ENCODE assay signal across 8 mouse cellular contexts in the genomic region with DNA sequence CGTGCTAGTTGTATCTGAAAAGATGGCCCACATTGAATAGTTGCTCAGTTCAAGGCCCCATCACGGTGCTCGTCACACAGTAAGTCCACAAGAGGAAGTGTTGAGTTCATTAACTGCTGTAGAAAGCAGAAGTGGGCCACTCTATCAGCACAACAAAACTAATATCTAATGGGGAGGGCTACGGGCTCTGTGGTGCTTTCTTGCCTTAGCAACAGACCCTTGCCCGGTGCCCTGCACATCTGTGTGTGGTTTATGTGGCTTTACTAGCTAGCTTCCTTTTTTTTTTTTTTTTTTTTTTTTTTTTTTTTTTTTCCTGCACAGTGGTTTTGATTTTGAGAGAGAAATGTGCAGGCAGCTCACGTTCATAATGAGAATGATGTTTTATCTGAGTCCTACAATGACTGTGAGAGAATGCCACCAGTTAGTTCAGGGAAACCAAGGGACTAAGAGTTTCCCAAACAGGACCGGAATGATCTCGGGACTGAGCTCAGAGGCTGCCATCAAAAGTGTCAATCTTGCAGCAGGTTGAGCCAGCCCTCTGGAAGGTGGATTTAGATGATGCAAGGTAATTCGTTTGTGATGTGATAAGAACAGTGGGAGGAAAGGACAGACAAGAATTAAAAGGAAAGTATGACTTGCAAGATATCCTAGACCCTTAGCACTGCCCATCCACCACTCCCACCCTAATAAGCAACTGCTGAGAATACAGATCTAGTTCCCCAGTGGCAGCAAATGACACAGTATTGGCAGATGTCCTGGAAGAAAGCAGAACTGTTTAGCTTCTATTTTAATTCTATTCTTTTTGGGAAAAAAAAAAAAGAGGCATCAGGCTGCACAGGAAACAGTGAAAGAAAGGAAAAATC. TPM values are rescaled to one million over a fixed set of nuclear protein-coding genes. Genes with fewer than 3 reads are reported as not detected.
DNase-seq lines count a peak whose midpoint lies in the region; ATAC-seq and TF ChIP-seq lines count a peak whose summit lies in the region.

No protein-coding gene starts in this region.

- H3K9me3 ChIP-seq in lung, embryonic 15.5 days = no peaks in the 10 kb centered on the region
- H3K9me3 ChIP-seq in heart, embryonic 11.5 days (replicated peaks; ENCODE audit: control insufficient read depth, low read length) = no peaks in the 10 kb centered on the region

- H3K4me1 ChIP-seq in lung, embryonic 15.5 days = peaks cover 19% of the 10 kb centered on the region
- H3K4me1 ChIP-seq in lung, adult 2 months (ENCODE audit: control insufficient read depth, insufficient read depth, low read length) = peaks cover 4% of the 10 kb centered on the region; the same call in 1 of the 2 replicates
- peaks cover 9% of the 10 kb centered on the region for H3K4me1 ChIP-seq in heart, embryonic 11.5 days (ENCODE audit: control insufficient read depth, insufficient read depth, low read length)

- no peak for TF ChIP-seq POLR2A in lung, adult 2 months (IDR thresholded peaks at IDR 0.05; ENCODE audit: borderline replicate concordance, extremely low read depth, low read depth, low read length)

- WGBS in lung, embryonic 15.5 days = 62% methylated on average over 9 of the region's 9 CpGs
- 50% methylated on average over 9 of the region's 9 CpGs for WGBS in lung, adult 2 months
- 60% methylated on average over 9 of the region's 9 CpGs for WGBS in heart, embryonic 11.5 days (ENCODE audit: insufficient replicate concordance)

- H3K4me2 ChIP-seq in lung, embryonic 15.5 days = no peak overlapping the region
- H3K4me2 ChIP-seq in heart, embryonic 11.5 days = no peak overlapping the region

- DNase-seq in lung, adult 2 months = no peak
- DNase-seq in c-Kit-positive CD71-negative TER-119-negative erythroid progenitor cells, embryonic 14.5 days (ENCODE audit: low read depth) = peak; percentile 67
- peak; percentile 79 for DNase-seq in thymus, postnatal 25 days
- DNase-seq in adrenal gland, adult 8-10 months = no peak
- no peak for DNase-seq in neural tube, embryonic 10.5 days (ENCODE audit: extremely low spot score, low spot score)

- H3K36me3 ChIP-seq in lung, embryonic 15.5 days = no peaks in the 10 kb centered on the region
- no peaks in the 10 kb centered on the region for H3K36me3 ChIP-seq in heart, embryonic 11.5 days (ENCODE audit: control insufficient read depth, insufficient read depth, low read length)

- H3K27ac ChIP-seq in lung, embryonic 15.5 days = peak overlapping the region; percentile 25
- H3K27ac ChIP-seq in heart, embryonic 11.5 days (ENCODE audit: low read depth, low read length) = no peak overlapping the region

- H3K9ac ChIP-seq in lung, embryonic 15.5 days = no peak overlapping the region
- H3K9ac ChIP-seq in heart, embryonic 11.5 days (ENCODE audit: low read depth, low read length) = no peak overlapping the region

- no peak overlapping the region for H3K4me3 ChIP-seq in lung, embryonic 15.5 days
- no peak overlapping the region for H3K4me3 ChIP-seq in lung, adult 2 months (replicated peaks; ENCODE audit: extremely low read depth, low read depth, low read length)
- no peak overlapping the region for H3K4me3 ChIP-seq in heart, embryonic 11.5 days (ENCODE audit: low read depth, low read length)

- no peak for ATAC-seq in lung, embryonic 15.5 days (ENCODE audit: borderline replicate concordance, extremely low read depth, low FRiP score, low TSS enrichment)
- ATAC-seq in megakaryocyte-erythroid progenitor cell, adult 5-6 weeks (replicated peaks; ENCODE audit: low FRiP score, low TSS enrichment, poor library complexity, severe bottlenecking) = peak; percentile 81
- ATAC-seq in heart, embryonic 11.5 days (replicated peaks; ENCODE audit: insufficient number of reproducible peaks, low FRiP score, low TSS enrichment) = no peak

- TF ChIP-seq CTCF in lung, adult 2 months (IDR thresholded peaks at IDR 0.05; ENCODE audit: insufficient read depth, low read length) = no peak

- no peaks in the 10 kb centered on the region for H3K27me3 ChIP-seq in lung, embryonic 15.5 days
- no peaks in the 10 kb centered on the region for H3K27me3 ChIP-seq in heart, embryonic 11.5 days (ENCODE audit: control insufficient read depth, insufficient read depth, low read length)

RNA-seq across cellular contexts. Expression of a gene that starts 55.6 kb away (rescaled TPM):
- polyA plus RNA-seq in lung, embryonic 15.5 days (2015; fragmentation: Nextera tagmentation; extraction: Ambion mirVana) = 48.0 and 52.7 TPM in 2 replicates
- 22.1 and 28.0 TPM in 2 replicates for polyA plus RNA-seq in lung, adult 2 months (2012; rRNA removed)
- total RNA-seq in megakaryocyte-erythroid progenitor cell, adult 5-6 weeks (2014; fragmentation: Nextera tagmentation) = 0.45 and 5.0 TPM in 2 replicates
- total RNA-seq in megakaryocyte-erythroid progenitor cell, adult 5-6 weeks (2017) = not detected in 2 replicates
- total RNA-seq in adrenal gland, adult 8-10 months (2022) = 10 to 100 TPM; 36.7 to 55.6 (median 44.3) TPM
- polyA plus RNA-seq in heart, embryonic 11.5 days (2014; fragmentation: Nextera tagmentation; extraction: Ambion mirVana) = 16.3 and 18.5 TPM in 2 replicates

Comparison
In these comparisons a context has a peak if more than half of its experiments do, and no peak if none do; other contexts are left out.
1. DNase-seq: peak in c-Kit-positive CD71-negative TER-119-negative erythroid progenitor cells, embryonic 14.5 days (single experiment) and thymus, postnatal 25 days (single experiment); none in lung, adult 2 months (single experiment), adrenal gland, adult 8-10 months (single experiment) and neural tube, embryonic 10.5 days (single experiment).